Mouse (Mus musculus) MEL (cell line): ENCODE results near the gene Id1. TPM values are rescaled to one million over a fixed set of nuclear protein-coding genes. Genes with fewer than 3 reads are reported as not detected.

Experiments
- DNase-seq: peaks from one replicate; pipeline ENCODE4 v3.0.0; 2011; ENCODE audit warnings: low read depth, low spot score
- H3K27ac ChIP-seq: 2 replicates; pipeline ENCODE4 v1.5.1; 2012; ENCODE audit warnings: low read depth, mild to moderate bottlenecking, control low read depth, low read length, moderate library complexity; ENCODE audit not compliant: control insufficient read depth
- H3K27me3 ChIP-seq, 2 experiments: fragments of 150-350 bp in 1 of 2; sonication (generic) in 1 of 2; 2 replicates each; pipeline ENCODE4 v1.6.1; 2012; ENCODE audit warnings: low read length in 2 of 2, mild to moderate bottlenecking in 2 of 2, improper control_type of control experiment in 1 of 2, moderate library complexity in 1 of 2; ENCODE audit not compliant: insufficient read depth in 2 of 2, control insufficient read depth in 1 of 2
- H3K36me3 ChIP-seq, 2 experiments: 2 replicates each; pipeline ENCODE4 v1.6.1; 2012 to 2014; ENCODE audit warnings: low read length in 2 of 2, improper control_type of control experiment in 1 of 2, inconsistent platforms in 1 of 2, mild to moderate bottlenecking in 1 of 2; ENCODE audit not compliant: insufficient read depth in 2 of 2, control insufficient read depth in 1 of 2
- H3K4me1 ChIP-seq, 2 experiments: fragments of 150-350 bp in 1 of 2; sonication (generic) in 1 of 2; 2 replicates each; pipeline ENCODE4 v1.6.1; 2012; ENCODE audit warnings: low read length in 2 of 2, improper control_type of control experiment in 1 of 2, mild to moderate bottlenecking in 1 of 2; ENCODE audit not compliant: insufficient read depth in 2 of 2, control insufficient read depth in 1 of 2
- H3K4me3 ChIP-seq, 2 experiments: fragments of 150-350 bp in 1 of 2; sonication (generic) in 1 of 2; 2 replicates each; pipeline ENCODE4 v1.5.1; 2012; ENCODE audit warnings: low read depth in 2 of 2, low read length in 2 of 2, mild to moderate bottlenecking in 2 of 2, moderate library complexity in 2 of 2, control low read depth in 1 of 2, improper control_type of control experiment in 1 of 2; ENCODE audit not compliant: control insufficient read depth in 1 of 2, insufficient read depth in 1 of 2
- H3K79me2 ChIP-seq: 2 replicates; pipeline ENCODE4 v1.6.1; 2012; ENCODE audit warnings: mild to moderate bottlenecking, low read length, moderate library complexity; ENCODE audit not compliant: control insufficient read depth, poor library complexity, insufficient read depth
- H3K9ac ChIP-seq: 2 replicates; pipeline ENCODE4 v1.6.1; 2012; ENCODE audit warnings: low read depth, mild to moderate bottlenecking, control low read depth, low read length, moderate library complexity; ENCODE audit not compliant: control insufficient read depth, poor library complexity, severe bottlenecking
- H3K9me3 ChIP-seq: fragments of 150-350 bp; sonication (generic); replicated peaks from 2 replicates; pipeline ENCODE4 v1.6.1; 2012; ENCODE audit warnings: mild to moderate bottlenecking, low read length, improper control_type of control experiment, moderate library complexity; ENCODE audit not compliant: insufficient read depth
- BHLHE40 ChIP-seq: IDR thresholded peaks from 2 replicates; pipeline ENCODE4 v1.6.1; 2012; ENCODE audit warnings: low read depth, mild to moderate bottlenecking, inconsistent platforms, low read length, improper control_type of control experiment, borderline replicate concordance
- CHD1 ChIP-seq: IDR thresholded peaks from 2 replicates; pipeline ENCODE4 v1.6.1; 2012; ENCODE audit warnings: low read depth, mild to moderate bottlenecking, inconsistent platforms, low read length, improper control_type of control experiment
- CHD2 ChIP-seq: IDR thresholded peaks from 2 replicates; pipeline ENCODE4 v1.6.1; 2011; ENCODE audit warnings: low read length, improper control_type of control experiment
- ELF1 ChIP-seq: IDR thresholded peaks from 2 replicates; pipeline ENCODE4 v1.6.1; 2014; ENCODE audit warnings: low read depth, mild to moderate bottlenecking, inconsistent platforms, low read length, improper control_type of control experiment, moderate library complexity
- HCFC1 ChIP-seq: IDR thresholded peaks from 2 replicates; pipeline ENCODE4 v1.6.1; 2012; ENCODE audit warnings: low read depth, mild to moderate bottlenecking, inconsistent platforms, low read length, improper control_type of control experiment, moderate library complexity
- KAT2A ChIP-seq: conservative IDR thresholded peaks from 2 replicates; pipeline ENCODE4 v1.6.1; 2012; ENCODE audit warnings: low read depth, low read length, improper control_type of control experiment, inconsistent platforms
- MAFK ChIP-seq: IDR thresholded peaks from 2 replicates; pipeline ENCODE4 v1.6.1; 2011; ENCODE audit warnings: low read depth, mild to moderate bottlenecking, low read length, improper control_type of control experiment, borderline replicate concordance
- MAX ChIP-seq: IDR thresholded peaks from 2 replicates; pipeline ENCODE4 v1.6.1; 2011; ENCODE audit warnings: low read length, improper control_type of control experiment
- MAZ ChIP-seq: IDR thresholded peaks from 2 replicates; pipeline ENCODE4 v1.6.1; 2012; ENCODE audit warnings: low read depth, mild to moderate bottlenecking, inconsistent platforms, low read length, improper control_type of control experiment
- MXI1 ChIP-seq: IDR thresholded peaks from 2 replicates; pipeline ENCODE4 v1.6.1; 2011; ENCODE audit warnings: mild to moderate bottlenecking, low read depth, low read length, improper control_type of control experiment
- MYC ChIP-seq: IDR thresholded peaks from 2 replicates; pipeline ENCODE4 v1.6.1; 2011; ENCODE audit warnings: low read depth, mild to moderate bottlenecking, low read length, improper control_type of control experiment, moderate library complexity
- NELFE ChIP-seq: IDR thresholded peaks from 2 replicates; pipeline ENCODE4 v1.6.1; 2011; ENCODE audit warnings: low read depth, low read length, improper control_type of control experiment
- POLR2A ChIP-seq, 2 experiments: IDR thresholded peaks; 2 replicates each; pipeline ENCODE4 v1.6.1; 2011 to 2012; ENCODE audit warnings: low read length in 2 of 2, mild to moderate bottlenecking in 2 of 2, control low read depth in 1 of 2, improper control_type of control experiment in 1 of 2, low read depth in 1 of 2, moderate library complexity in 1 of 2; ENCODE audit not compliant: control insufficient read depth in 1 of 2, insufficient read depth in 1 of 2, poor library complexity in 1 of 2
- POLR2AphosphoS2 ChIP-seq: IDR thresholded peaks from 2 replicates; pipeline ENCODE4 v1.6.1; 2011; ENCODE audit warnings: low read length, improper control_type of control experiment
- SIN3A ChIP-seq: IDR thresholded peaks from 2 replicates; pipeline ENCODE4 v1.6.1; 2012; ENCODE audit warnings: low read length, improper control_type of control experiment, inconsistent platforms
- TAL1 ChIP-seq: IDR thresholded peaks from 2 replicates; pipeline ENCODE4 v1.6.1; 2012; ENCODE audit warnings: mild to moderate bottlenecking, inconsistent platforms, low read length, moderate library complexity, mixed read lengths
- TBP ChIP-seq: IDR thresholded peaks from 2 replicates; pipeline ENCODE4 v1.8.0; 2011; ENCODE audit warnings: low read depth, low read length, improper control_type of control experiment
- TCF12 ChIP-seq: IDR thresholded peaks from 2 replicates; pipeline ENCODE4 v1.6.1; 2014; ENCODE audit warnings: low read depth, mild to moderate bottlenecking, inconsistent platforms, low read length, improper control_type of control experiment, moderate library complexity
- UBTF ChIP-seq: IDR thresholded peaks from 2 replicates; pipeline ENCODE4 v1.6.1; 2012; ENCODE audit warnings: low read depth, mild to moderate bottlenecking, inconsistent platforms, low read length, improper control_type of control experiment, moderate library complexity, borderline replicate concordance; ENCODE audit not compliant: insufficient read depth
- USF1 ChIP-seq: IDR thresholded peaks from 2 replicates; pipeline ENCODE4 v1.6.1; 2014; ENCODE audit warnings: low read depth, mild to moderate bottlenecking, inconsistent platforms, low read length, improper control_type of control experiment, moderate library complexity
- USF2 ChIP-seq, 2 experiments: IDR thresholded peaks; 2 replicates each; pipeline ENCODE4 v1.6.1; 2011 to 2012; ENCODE audit warnings: improper control_type of control experiment in 2 of 2, low read length in 2 of 2, borderline replicate concordance in 1 of 2, inconsistent platforms in 1 of 2, low read depth in 1 of 2, mild to moderate bottlenecking in 1 of 2; ENCODE audit not compliant: insufficient read depth in 1 of 2
- ZC3H11A ChIP-seq: IDR thresholded peaks from 2 replicates; pipeline ENCODE4 v1.6.1; 2012; ENCODE audit warnings: low read depth, mild to moderate bottlenecking, inconsistent platforms, low read length, improper control_type of control experiment
- ZKSCAN1 ChIP-seq: IDR thresholded peaks from 2 replicates; pipeline ENCODE4 v1.6.1; 2012; ENCODE audit warnings: low read depth, mild to moderate bottlenecking, inconsistent platforms, low read length, improper control_type of control experiment, moderate library complexity
- ZMIZ1 ChIP-seq: IDR thresholded peaks from 2 replicates; pipeline ENCODE4 v1.6.1; 2012; ENCODE audit warnings: low read depth, mild to moderate bottlenecking, inconsistent platforms, low read length, improper control_type of control experiment, moderate library complexity
- ZNF384 ChIP-seq: IDR thresholded peaks from 2 replicates; pipeline ENCODE4 v1.6.1; 2012; ENCODE audit warnings: low read depth, mild to moderate bottlenecking, inconsistent platforms, low read length, improper control_type of control experiment
- polyA plus RNA-seq, 2 experiments: library from polyadenylated mRNA; stranded (reverse) in 1 of 2; unstranded in 1 of 2; fragments of >175 nt in 1 of 2; fragments of >200 nt in 1 of 2; gene quantifications; 2 replicates each; pipeline versions ENCODE4 v1.2.1 to v1.2.4; 2012; ENCODE audit warnings: low replicate concordance in 2 of 2, low read depth in 1 of 2; ENCODE audit not compliant: insufficient read length in 2 of 2, insufficient read depth in 1 of 2, missing spikeins in 1 of 2
- total RNA-seq: library from RNA; depleted of rRNA; stranded (reverse); fragments of 300-350 nt; gene quantifications from 2 replicates; pipeline ENCODE4 v1.2.3, GENCODE M21; 2012

Gene Id1
- total and polyA plus RNA-seq, 3 experiments, result 102 to 486 TPM; not detected in 1

- Histone ChIP-seq H3K27me3 (no peaks in the 10 kb centered on the region), H3K9me3 (no peaks in the 10 kb centered on the region), H3K9ac (no peak overlapping the region), H3K4me3 (no peak overlapping the region; a peak in 1 of 4 replicates)
- peak; percentile 64 for DNase-seq
- peak; percentile 56; the same call in 1 of the 2 replicates for TF ChIP-seq BHLHE40
- no peak for TF ChIP-seq POLR2AphosphoS2
- peak; percentile 96 for TF ChIP-seq ZNF384
- no peak for TF ChIP-seq CHD1
- TF ChIP-seq HCFC1, result no peak
- TF ChIP-seq MYC, result peak; percentile 89
- no peak for TF ChIP-seq TBP
- no peak for TF ChIP-seq KAT2A
- no peak for TF ChIP-seq MAZ
- no peak for TF ChIP-seq TAL1
- no peak for TF ChIP-seq ZMIZ1
- no peak for TF ChIP-seq POLR2A (IDR thresholded peaks at IDR 0.05; ENCODE audit: control insufficient read depth in 1 of 2, insufficient read depth in 1 of 2, low read depth in 1 of 2, low read length in 2 of 2, poor library complexity in 1 of 2)
- TF ChIP-seq CHD2, result no peak
- TF ChIP-seq USF2 (IDR thresholded peaks at IDR 0.05; ENCODE audit: borderline replicate concordance in 1 of 2, insufficient read depth in 1 of 2, low read depth in 1 of 2, low read length in 2 of 2), result no peak
- peak; percentile 71 for TF ChIP-seq USF1
- TF ChIP-seq ZC3H11A, result no peak
- no peak for TF ChIP-seq MAFK
- TF ChIP-seq SIN3A, result peak; percentile 55
- TF ChIP-seq TCF12, result no peak
- no peak for TF ChIP-seq UBTF
- TF ChIP-seq NELFE, result no peak
- TF ChIP-seq MXI1, result peak; percentile 71; the same call in 1 of the 2 replicates
- no peak for TF ChIP-seq ELF1
- peak; percentile 83 for TF ChIP-seq MAX
- TF ChIP-seq ZKSCAN1, result peak; percentile 24; the same call in 1 of the 2 replicates
- TF ChIP-seq, all 39 proteins: peak for 8
- Histone ChIP-seq H3K36me3 (peaks cover 0 to 17% of the 10 kb centered on the region in 2 experiments; a peak in 2 of 4 replicates), H3K27ac (no peak overlapping the region), H3K79me2 (no peaks in the 10 kb centered on the region), H3K4me1 (peaks cover 0 to 27% of the 10 kb centered on the region in 2 experiments; a peak in 3 of 4 replicates)
These were observed 27.3 kb downstream of the Id1 start for GRCm38 (mm10) chr2:152763310-152763709.
